Mouse (Mus musculus) spleen, adult 12 weeks (tissue): Measurements from ENCODE around the gene Aqp6.

ENCODE experiments used
- DNase-seq: peaks from one replicate; pipeline ENCODE4 v3.0.0; 2022; ENCODE audit warnings: low spot score

Gene Aqp6

GRCm38 (mm10) chr15:99600986-99601822 is at the start of gene Aqp6:
Aqp6 (plus strand) TSS chr15:99601400.
- DNase-seq, result no peak

GRCm38 (mm10) chr15:99553767-99554166 is 47.4 kb upstream of the Aqp6 start:
- DNase-seq, result no peak

GRCm38 (mm10) chr15:99558947-99559346 is 42.3 kb upstream of the Aqp6 start:
- DNase-seq, result no peak

- no peak for DNase-seq
These were observed 41.0 kb upstream of the Aqp6 start for GRCm38 (mm10) chr15:99560246-99560645.

- DNase-seq, result no peak
These were observed 33.8 kb upstream of the Aqp6 start for GRCm38 (mm10) chr15:99567371-99567770.

GRCm38 (mm10) chr15:99568682-99569081 is 32.5 kb upstream of the Aqp6 start:
- DNase-seq, result no peak

GRCm38 (mm10) chr15:99569123-99569522 is 32.1 kb upstream of the Aqp6 start:
- DNase-seq, result no peak

- DNase-seq, result no peak
These were observed 22.3 kb upstream of the Aqp6 start, which contains the start of gene Aqp2 for GRCm38 (mm10) chr15:99578802-99579485. Aqp2 (plus strand) TSS chr15:99579055.

GRCm38 (mm10) chr15:99583463-99584344 is 17.5 kb upstream of the Aqp6 start:
- no peak for DNase-seq

- DNase-seq, result no peak
These were observed 16.6 kb upstream of the Aqp6 start for GRCm38 (mm10) chr15:99584407-99585202.

- DNase-seq, result no peak
These were observed 15.5 kb upstream of the Aqp6 start for GRCm38 (mm10) chr15:99585741-99586140.

- no peak for DNase-seq
These were observed 14.7 kb upstream of the Aqp6 start for GRCm38 (mm10) chr15:99586525-99586924.

- DNase-seq, result no peak
These were observed 12.0 kb upstream of the Aqp6 start for GRCm38 (mm10) chr15:99589237-99589636.

- DNase-seq, result no peak
These were observed 11.5 kb upstream of the Aqp6 start for GRCm38 (mm10) chr15:99589704-99590103.

- DNase-seq, result no peak
These were observed 10.6 kb upstream of the Aqp6 start, which contains the start of gene Aqp5 for GRCm38 (mm10) chr15:99590429-99591084. Aqp5 (plus strand) TSS chr15:99590782.

GRCm38 (mm10) chr15:99592177-99592576 is 9.0 kb upstream of the Aqp6 start:
- no peak for DNase-seq

- no peak for DNase-seq
These were observed 8.3 kb upstream of the Aqp6 start for GRCm38 (mm10) chr15:99592877-99593276.

GRCm38 (mm10) chr15:99594951-99595350 is 6.2 kb upstream of the Aqp6 start:
- DNase-seq, result no peak

- peak; percentile 60 for DNase-seq
These were observed 5.0 kb upstream of the Aqp6 start for GRCm38 (mm10) chr15:99596056-99596687.

- no peak for DNase-seq
These were observed 4.4 kb upstream of the Aqp6 start for GRCm38 (mm10) chr15:99596841-99597240.
